Mouse (Mus musculus) cerebellum, adult 2 months (tissue): ENCODE measurements at regions not wholly inside any gene's neighbourhood (a gene's known extent, or its start where the extent isn't known, plus 50 kb on each side); places are given as distances from the start of the nearest gene placed in this dataset.

Source experiments
- CTCF ChIP-seq: fragments of 200-500 bp; IDR thresholded peaks from 2 replicates; pipeline ENCODE4 v1.5.1; 2011; ENCODE audit warnings: low read depth, mild to moderate bottlenecking, control low read depth, low read length, moderate library complexity, borderline replicate concordance; ENCODE audit not compliant: insufficient read depth
- POLR2A ChIP-seq: fragments of 200-500 bp; IDR thresholded peaks from 2 replicates; pipeline ENCODE4 v1.6.1; 2011; ENCODE audit warnings: low read length, control low read depth, borderline replicate concordance; ENCODE audit not compliant: insufficient read depth

GRCm38 (mm10) chr2:61513787-61514444, 64.5 kb upstream of the Tank start:
- TF ChIP-seq CTCF (no peak), POLR2A (no peak)
